21 mouse cellular contexts compared by ENCODE assay signal in genomic region chr7:96552292-96552860, GRCm38 (mm10).
DNase-seq lines count a peak whose midpoint lies in the region; ATAC-seq lines count a peak whose summit lies in the region.
"Had no signal": no experiment of that assay in that cellular context is flagged by ENCODE, and none has a peak within 500 bp of the region (broad histone marks: within the 10 kb centered on the region; RNA-seq: fewer than 3 reads in every experiment).

No protein-coding gene starts in this region.

- H3K9me3 ChIP-seq in lung, embryonic 15.5 days = no peaks in the 10 kb centered on the region
- no peaks in the 10 kb centered on the region for H3K9me3 ChIP-seq in limb, embryonic 10.5 days (replicated peaks)
- H3K9me3 ChIP-seq in neural tube, embryonic 11.5 days (ENCODE audit: control insufficient read depth, low read length) = no peaks in the 10 kb centered on the region
- H3K9me3 ChIP-seq: heart, embryonic 10.5 days; hindbrain, embryonic 12.5 days; midbrain, embryonic 12.5 days; neural tube, embryonic 13.5 days had no signal

- H3K27me3 ChIP-seq in lung, embryonic 15.5 days = no peaks in the 10 kb centered on the region
- no peaks in the 10 kb centered on the region for H3K27me3 ChIP-seq in limb, embryonic 10.5 days (ENCODE audit: low read depth, poor library complexity, severe bottlenecking)
- H3K27me3 ChIP-seq in neural tube, embryonic 11.5 days (ENCODE audit: control insufficient read depth, insufficient read depth, low read length) = no peaks in the 10 kb centered on the region
- H3K27me3 ChIP-seq: hindbrain, embryonic 12.5 days; midbrain, embryonic 12.5 days; neural tube, embryonic 13.5 days had no signal

- no peak overlapping the region for H3K9ac ChIP-seq in lung, embryonic 15.5 days
- H3K9ac ChIP-seq in neural tube, embryonic 11.5 days (ENCODE audit: low read length) = no peak overlapping the region
- H3K9ac ChIP-seq: hindbrain, embryonic 12.5 days; midbrain, embryonic 12.5 days; neural tube, embryonic 13.5 days had no signal

- no peak overlapping the region for H3K27ac ChIP-seq in lung, embryonic 15.5 days
- H3K27ac ChIP-seq in limb, embryonic 10.5 days = peak overlapping the region; percentile 81
- no peak overlapping the region; the same call in 1 of the 2 replicates for H3K27ac ChIP-seq in neural tube, embryonic 11.5 days (ENCODE audit: low read depth, low read length)
- H3K27ac ChIP-seq: gastrocnemius, adult 2 months; heart, embryonic 10.5 days; hindbrain, embryonic 12.5 days; macrophage; midbrain, embryonic 12.5 days; neural tube, embryonic 13.5 days had no signal

- H3K4me2 ChIP-seq in lung, embryonic 15.5 days = no peak overlapping the region
- H3K4me2 ChIP-seq in neural tube, embryonic 11.5 days (ENCODE audit: low read depth) = no peak overlapping the region
- H3K4me2 ChIP-seq: hindbrain, embryonic 12.5 days; liver, embryonic 11.5 days; midbrain, embryonic 12.5 days; neural tube, embryonic 13.5 days had no signal

- peak; percentile 30 for DNase-seq in embryo, embryonic 10 days (ENCODE audit: low spot score)
- DNase-seq in embryo, embryonic 9.5 days (ENCODE audit: extremely low spot score) = no peak
- DNase-seq in lung, postnatal 36 days = no peak
- DNase-seq in limb, embryonic 10.5 days (ENCODE audit: low spot score) = no peak
- peak; percentile 28 for DNase-seq in neural tube, embryonic 11.5 days (ENCODE audit: low spot score)
- no peak for DNase-seq in layer of hippocampus, postnatal 36 days
- no peak for DNase-seq in cerebellum, adult 8-10 months
- DNase-seq: adrenal gland, adult 8-10 months; cerebellum, postnatal 14 days; gastrocnemius, adult 2 months; kidney, postnatal 36 days; lung, adult 18-20 months; right cerebral cortex, postnatal 25 days; thymus, postnatal 25 days had no signal

- WGBS in lung, embryonic 15.5 days = 43% methylated on average over 7 of the region's 7 CpGs
- WGBS in limb, embryonic 10.5 days = 66% methylated on average over 7 of the region's 7 CpGs
- 56% methylated on average over 7 of the region's 7 CpGs for WGBS in neural tube, embryonic 11.5 days

- ATAC-seq in lung, embryonic 15.5 days (ENCODE audit: borderline replicate concordance, extremely low read depth, low FRiP score, low TSS enrichment) = peak; percentile 45; the same call in 1 of the 2 replicates
- ATAC-seq in neural tube, embryonic 11.5 days (ENCODE audit: insufficient read depth, low FRiP score, low TSS enrichment) = no peak

- H3K36me3 ChIP-seq in lung, embryonic 15.5 days = no peaks in the 10 kb centered on the region
- H3K36me3 ChIP-seq in limb, embryonic 10.5 days = peaks cover 24% of the 10 kb centered on the region
- H3K36me3 ChIP-seq in neural tube, embryonic 11.5 days (ENCODE audit: control insufficient read depth, insufficient read depth, low read length) = no peaks in the 10 kb centered on the region
- H3K36me3 ChIP-seq: heart, embryonic 10.5 days; hindbrain, embryonic 12.5 days; neural tube, embryonic 13.5 days had no signal

- 0 out of 2 replicates have a peak, but pooled peaks cover 8% of the 10 kb centered on the region for H3K4me1 ChIP-seq in lung, embryonic 15.5 days
- peaks cover 66% of the 10 kb centered on the region for H3K4me1 ChIP-seq in limb, embryonic 10.5 days
- H3K4me1 ChIP-seq in neural tube, embryonic 11.5 days (ENCODE audit: control insufficient read depth, insufficient read depth, low read length) = peaks cover 24% of the 10 kb centered on the region

- H3K4me3 ChIP-seq in lung, embryonic 15.5 days = no peak overlapping the region
- no peak overlapping the region for H3K4me3 ChIP-seq in limb, embryonic 10.5 days
- H3K4me3 ChIP-seq in neural tube, embryonic 11.5 days (ENCODE audit: low read depth, low read length) = no peak overlapping the region
- H3K4me3 ChIP-seq: gastrocnemius, adult 2 months; heart, embryonic 10.5 days; hindbrain, embryonic 12.5 days; midbrain, embryonic 12.5 days; neural tube, embryonic 13.5 days had no signal

Comparison
In these comparisons a context has a peak if more than half of its experiments do, and no peak if none do; other contexts are left out.
1. DNase-seq: peak in embryo, embryonic 10 days (single experiment) and neural tube, embryonic 11.5 days (single experiment); none in embryo, embryonic 9.5 days (single experiment), lung, postnatal 36 days (single experiment), limb, embryonic 10.5 days (single experiment), layer of hippocampus, postnatal 36 days (0 of 2) and cerebellum, adult 8-10 months (single experiment).